Mouse (Mus musculus) adrenal gland, postnatal 36 days (tissue): ENCODE measurements around the gene Gm340. TPM values are rescaled to one million over a fixed set of nuclear protein-coding genes. Genes with fewer than 3 reads are reported as not detected.

ENCODE experiments used
- DNase-seq, 2 experiments: peaks; one replicate each; pipeline ENCODE4 v3.0.0; 2021; ENCODE audit warnings: mixed read lengths in 1 of 2
- long read RNA-seq, 2 experiments: library from polyadenylated mRNA; stranded (forward); transcript quantifications; one replicate each; pipeline ENCODE4 v2.0.0; 2021; ENCODE audit warnings: borderline sequencing depth in 2 of 2
- total RNA-seq, 2 experiments: library from RNA; stranded (reverse); gene quantifications; 2 replicates each; pipeline ENCODE4 v1.2.3; 2021

Gene Gm340
- 10 to 100 TPM; 12.4 to 17.4 TPM for total RNA-seq
- long read RNA-seq, experiment 1: 0 reads
- long read RNA-seq, experiment 2: 0 reads

- DNase-seq: no peak
Measured at GRCm38 (mm10) chr19:41581706-41582420, at the start of gene Gm340. Gene Gm340, plus strand, starts transcription at chr19:41582370.

DNA sequence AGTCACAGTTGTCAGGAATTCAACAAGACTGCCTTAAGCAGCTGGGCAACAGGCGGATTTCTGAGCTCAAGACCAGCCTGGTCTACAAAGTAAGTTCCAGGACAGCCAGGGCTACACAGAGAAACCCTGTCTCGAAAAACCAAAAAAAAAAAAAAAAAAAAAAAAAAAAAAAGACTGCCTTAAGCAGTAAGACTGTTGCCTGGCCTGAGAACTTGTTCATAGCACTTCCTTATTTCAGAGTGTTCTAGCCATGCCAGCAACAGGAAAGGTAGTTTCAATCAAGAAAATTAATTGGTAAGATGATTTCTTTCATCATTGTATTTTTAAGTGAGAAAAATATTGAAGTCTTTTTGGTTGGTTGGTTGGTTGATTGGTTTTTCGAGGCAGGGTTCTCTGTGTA lies 48.1 kb upstream of the Gm340 start:
- DNase-seq: no peak

DNA sequence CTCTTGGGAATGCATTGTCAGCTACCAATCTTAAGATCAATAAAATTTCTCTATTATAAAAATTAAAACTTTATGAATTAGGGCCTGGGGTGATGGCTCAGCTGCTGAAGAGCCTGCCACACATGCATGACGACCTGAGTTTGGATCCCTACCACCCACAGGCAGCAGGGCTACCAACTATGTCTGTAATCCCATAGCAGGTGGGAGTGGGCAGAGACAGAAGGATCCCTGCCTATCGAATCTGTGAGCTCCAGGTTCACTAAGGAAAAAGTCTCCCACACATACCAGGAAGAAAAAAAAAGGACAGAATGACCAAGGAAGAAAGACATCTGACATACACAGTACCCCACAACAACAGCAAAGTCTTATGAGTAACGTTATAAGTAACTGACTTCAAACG lies 25.2 kb upstream of the Gm340 start:
- DNase-seq: no peak

DNA sequence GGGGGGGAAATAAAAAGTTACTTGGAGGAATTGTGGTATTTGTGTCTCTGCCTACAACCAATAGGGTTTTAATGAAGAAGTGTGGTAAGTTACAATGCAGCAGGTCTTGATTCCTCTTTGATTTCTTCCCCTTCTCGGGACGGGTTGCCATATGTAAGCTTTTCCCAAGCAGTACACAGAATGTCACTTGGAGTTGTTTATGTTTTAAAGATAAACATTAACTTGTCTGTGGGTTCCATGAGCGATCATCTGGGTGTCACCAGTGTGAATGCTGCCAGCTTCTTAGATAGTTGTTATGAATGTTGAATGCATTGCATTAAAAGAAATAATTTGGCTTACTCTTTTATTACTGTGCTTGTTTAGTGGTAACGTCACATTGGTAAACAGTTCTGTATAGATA lies 24.7 kb upstream of the Gm340 start:
- no peak for DNase-seq

GRCm38 (mm10) chr19:41558891-41559486 lies 23.2 kb upstream of the Gm340 start:
- DNase-seq: no peak

GRCm38 (mm10) chr19:41560856-41561255 lies 21.3 kb upstream of the Gm340 start:
- DNase-seq: no peak

DNA sequence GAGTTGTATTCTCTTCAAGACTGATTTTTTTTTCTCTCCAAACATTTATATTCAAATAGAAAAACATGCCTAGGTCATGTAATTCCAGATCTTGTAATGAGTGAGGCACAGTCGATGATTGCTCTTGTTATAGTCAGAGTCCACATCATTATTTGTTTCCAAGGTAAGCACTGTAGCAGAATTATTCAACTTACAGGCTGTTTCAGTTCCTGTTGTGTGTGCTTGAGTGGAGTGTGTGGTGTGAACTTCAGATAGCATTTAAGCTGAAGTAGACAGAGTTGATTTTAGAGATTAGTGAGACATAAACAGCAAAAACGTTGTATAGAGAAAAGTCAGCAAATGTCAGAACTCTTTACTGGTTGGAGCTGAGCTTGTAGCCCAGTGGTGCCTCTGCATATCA lies 13.4 kb upstream of the Gm340 start:
- DNase-seq: no peak

DNA sequence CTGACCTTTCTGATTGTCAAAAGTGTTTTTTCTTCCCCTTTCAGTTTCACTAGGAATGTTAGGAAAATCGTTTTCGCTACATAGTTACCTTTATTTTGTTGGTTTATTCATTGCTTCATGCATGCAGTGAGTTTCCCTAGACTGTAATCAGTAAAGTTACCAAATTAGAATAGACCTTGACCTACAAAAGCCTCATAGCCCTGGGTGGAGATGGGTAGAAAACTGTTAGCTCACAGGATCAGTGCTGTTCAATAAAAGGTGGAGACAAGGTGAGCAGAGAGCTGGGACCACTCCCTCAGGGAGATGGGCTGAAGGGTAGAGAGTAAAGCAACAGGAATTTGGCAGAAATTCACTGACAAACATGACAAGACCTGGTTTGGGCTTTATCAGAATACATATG lies 8.5 kb upstream of the Gm340 start:
- DNase-seq: no peak

DNA sequence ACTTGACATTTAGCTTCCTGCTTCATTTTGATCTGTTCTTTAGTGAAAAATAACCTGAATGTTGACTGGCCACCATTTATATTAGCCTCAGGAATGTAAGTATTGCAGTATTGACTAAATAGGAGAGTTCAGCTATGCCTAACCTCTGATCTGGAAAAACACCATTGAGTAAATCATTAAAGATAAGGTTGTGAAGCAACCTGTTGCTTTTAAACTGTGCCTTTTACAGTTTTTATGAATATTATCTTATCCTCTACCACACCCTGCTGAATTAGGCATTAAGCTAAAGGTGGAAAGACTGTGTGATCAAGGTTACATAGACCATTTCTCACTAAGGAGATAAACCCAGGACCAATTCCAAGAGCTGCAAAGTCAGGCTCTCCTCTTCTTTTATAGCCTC lies 4.6 kb upstream of the Gm340 start:
- DNase-seq: no peak

DNA sequence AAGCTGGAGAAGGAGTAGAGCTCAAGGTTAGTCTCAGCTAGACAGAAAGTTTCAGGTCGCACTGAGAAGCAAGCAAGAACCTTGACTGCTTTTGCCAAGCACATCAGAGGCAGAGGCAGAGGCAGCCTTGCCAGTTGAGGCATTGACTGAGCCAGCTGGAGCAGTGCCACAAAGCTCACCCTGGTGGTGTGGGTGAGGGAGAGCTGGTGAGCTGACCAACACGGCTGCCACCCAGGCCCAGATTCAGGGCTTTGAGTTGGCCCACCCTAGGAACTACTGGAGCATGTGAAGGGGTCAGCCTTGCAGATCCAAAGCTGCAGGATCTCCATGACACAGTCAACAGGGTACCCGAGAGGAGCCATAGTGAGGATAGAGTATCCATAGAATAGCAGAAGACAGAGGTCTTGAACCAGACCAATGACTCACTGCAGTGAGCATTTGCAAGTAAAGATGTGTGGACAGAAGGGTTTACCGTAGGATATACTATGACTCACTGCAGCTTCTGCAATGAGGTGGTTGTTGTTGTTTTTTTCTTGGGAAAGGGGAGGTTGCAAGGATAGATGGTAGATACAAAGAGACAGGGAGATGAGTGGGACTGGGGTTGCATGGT lies 2.8 kb upstream of the Gm340 start:
- DNase-seq: peak; percentile 86 to 87

DNA sequence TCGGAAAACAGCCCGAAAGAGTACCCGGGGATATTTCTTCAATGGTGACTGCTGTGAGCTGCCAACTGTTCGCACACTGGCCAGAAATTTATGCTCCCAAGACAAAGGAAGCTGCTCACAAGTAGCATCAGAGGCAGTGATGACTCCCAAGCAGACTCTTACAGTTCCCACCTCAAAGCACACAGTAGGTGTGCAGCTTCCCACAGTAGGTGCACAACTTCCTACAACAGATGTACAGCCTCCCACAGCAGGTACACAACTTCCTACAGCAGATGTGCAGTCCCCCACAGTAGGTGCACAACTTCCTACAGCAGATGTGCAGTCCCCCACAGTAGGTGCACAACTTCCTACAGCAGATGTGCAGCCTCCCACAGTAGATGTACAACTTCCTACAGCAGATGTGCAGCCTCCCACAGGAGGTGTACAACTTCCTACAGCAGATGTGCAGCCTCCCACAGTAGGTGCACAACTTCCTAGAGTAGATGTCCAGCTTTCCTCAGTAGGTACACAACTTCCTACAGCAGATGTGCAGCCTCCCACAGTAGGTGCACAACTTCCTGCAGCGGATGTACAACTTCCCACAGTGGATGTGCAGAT lies 846 bp downstream of the Gm340 start:
- DNase-seq: no peak

- no peak for DNase-seq
Measured at GRCm38 (mm10) chr19:41586752-41587151, 4.6 kb downstream of the Gm340 start.

GRCm38 (mm10) chr19:41587431-41588222 lies 5.5 kb downstream of the Gm340 start:
- DNase-seq: no peak

GRCm38 (mm10) chr19:41589026-41589425 lies 6.9 kb downstream of the Gm340 start:
- DNase-seq: no peak

DNA sequence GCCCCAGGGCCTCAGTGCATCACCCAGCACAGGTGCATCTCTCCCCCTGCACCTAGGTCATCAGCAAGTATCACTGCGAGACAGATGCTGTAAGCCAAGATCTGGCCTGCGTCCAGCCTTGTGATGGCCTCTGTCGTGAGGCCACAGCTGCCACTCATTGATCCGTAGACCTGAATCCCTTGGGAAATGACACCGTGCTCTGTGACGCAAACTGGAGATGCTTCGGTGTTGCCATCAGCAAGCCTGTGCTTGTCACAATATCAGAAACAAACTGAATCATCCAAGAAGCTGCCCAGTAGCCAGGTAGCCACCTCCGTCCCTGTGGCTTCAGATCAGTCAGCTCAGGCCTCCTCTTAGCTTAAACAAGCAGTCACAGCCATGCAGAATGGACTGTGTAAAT lies 7.5 kb downstream of the Gm340 start:
- no peak for DNase-seq

DNA sequence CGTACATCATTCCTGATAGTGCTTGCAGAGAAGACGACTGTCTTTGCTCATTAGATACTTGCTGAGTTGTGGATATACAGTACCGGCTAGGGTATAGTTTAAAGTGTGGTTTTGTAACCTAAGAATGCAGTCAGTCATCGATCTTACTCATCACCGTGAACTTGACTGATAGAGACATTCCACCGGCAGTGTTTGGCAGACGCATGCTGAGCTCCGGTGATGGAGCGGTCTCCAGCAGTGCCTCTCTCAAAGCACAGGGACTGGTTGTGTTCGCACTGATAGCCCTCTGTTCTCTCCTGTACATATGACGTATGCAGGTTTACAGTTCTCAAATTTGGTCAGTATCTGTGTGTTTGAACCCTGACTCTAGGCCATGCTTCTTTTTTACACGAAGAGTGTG lies 9.6 kb downstream of the Gm340 start:
- DNase-seq: no peak

- DNase-seq: peak; percentile 89 to 93
Measured at GRCm38 (mm10) chr19:41597170-41597894, 15.2 kb downstream of the Gm340 start.

GRCm38 (mm10) chr19:41600647-41601046 lies 18.5 kb downstream of the Gm340 start:
- DNase-seq: no peak

DNA sequence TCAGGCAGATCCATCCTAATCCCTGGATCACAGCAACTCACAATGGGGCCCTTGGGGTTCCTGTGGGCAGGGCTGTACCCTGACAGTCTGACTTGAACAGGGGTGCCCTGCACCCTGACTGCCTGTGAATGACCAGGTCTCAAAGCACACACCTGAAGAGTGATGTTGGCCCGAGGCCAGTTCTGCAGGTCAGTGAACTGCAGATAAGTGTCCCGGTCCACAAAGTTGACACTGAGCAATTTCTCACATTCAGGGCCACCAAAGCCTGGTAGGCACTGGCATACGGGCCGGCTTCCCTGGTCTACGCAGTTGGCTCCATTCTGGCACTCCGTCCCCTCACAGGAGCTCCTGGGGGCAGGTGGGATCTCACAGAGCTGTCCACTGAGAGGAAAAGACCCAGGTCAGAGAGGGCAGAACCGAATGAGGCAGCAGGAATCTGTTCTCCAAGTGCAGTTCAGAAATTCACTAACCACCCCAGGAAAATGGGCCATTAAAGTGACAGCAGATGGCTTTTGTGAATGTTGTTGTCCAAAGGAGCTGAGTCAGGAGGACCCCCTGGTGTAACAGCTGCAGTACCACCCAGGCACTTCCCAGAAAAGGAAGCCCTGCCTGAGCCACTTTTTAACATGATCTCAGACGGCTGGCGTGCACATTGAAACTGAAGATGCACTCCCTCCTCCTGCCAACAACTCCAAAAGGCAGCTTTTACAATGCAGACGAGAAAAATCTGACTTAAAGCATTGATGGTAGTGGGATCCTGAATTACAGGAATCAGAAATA lies 24.2 kb downstream of the Gm340 start:
- DNase-seq: no peak

DNA sequence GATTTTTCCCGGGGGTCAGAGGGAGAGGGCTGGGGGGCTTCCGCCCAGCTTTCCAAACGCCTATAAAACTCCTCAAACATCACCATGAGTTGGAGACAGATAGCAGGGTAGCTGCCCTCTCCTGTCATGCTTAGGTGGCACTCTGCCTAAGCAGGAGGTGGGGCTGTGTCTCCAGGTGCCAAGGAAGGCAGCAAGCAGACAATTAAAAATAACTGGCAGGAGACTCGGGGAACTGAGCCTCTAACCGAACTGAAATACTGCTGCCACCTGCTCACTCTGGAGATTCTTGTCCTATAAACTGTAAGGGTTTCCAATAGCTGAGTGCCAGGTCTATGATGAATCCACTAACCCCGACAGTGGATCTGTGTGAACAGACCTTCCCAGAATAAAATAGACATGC lies 29.5 kb downstream of the Gm340 start:
- no peak for DNase-seq
